Mouse (Mus musculus): ENCODE data around the gene Gm36176. TPM values are rescaled to one million over a fixed set of nuclear protein-coding genes. Genes with fewer than 3 reads are reported as not detected.

The Gm36176 gene
- polyA plus RNA-seq, 1 experiment from 2014 or later: not detected

DNA sequence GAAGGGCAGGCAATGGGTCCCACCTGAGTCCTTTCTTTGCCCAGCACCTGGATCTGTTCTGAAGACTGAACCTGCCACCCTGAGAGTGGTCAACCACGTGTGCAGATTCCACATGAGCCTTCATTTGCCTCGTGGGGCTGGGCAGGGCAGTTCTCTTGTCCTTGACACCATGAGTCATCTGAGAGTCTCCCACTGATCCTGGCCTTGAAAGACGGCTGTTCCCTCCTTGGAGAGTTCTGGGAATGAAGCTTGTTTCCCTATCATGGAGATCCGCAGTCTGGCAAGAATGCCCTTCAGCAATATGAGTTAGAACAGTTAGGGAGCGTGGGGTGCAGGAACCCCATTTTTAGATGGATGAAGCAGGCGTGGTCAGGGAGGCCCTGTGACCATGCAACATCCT lies 7.6 kb upstream of the Gm36176 start:
- Histone ChIP-seq H3K9me3 (peaks cover 12% of the 10 kb centered on the region), H3K36me3 (replicated peaks) (no peaks in the 10 kb centered on the region), H3K27me3 (replicated peaks; ENCODE audit: low read depth, poor library complexity, severe bottlenecking) (no peaks in the 10 kb centered on the region), H3K4me3 (no peak overlapping the region), H3K27ac (replicated peaks) (no peak overlapping the region), H3K4me1 (no peaks in the 10 kb centered on the region)
- 80% methylated on average over 6 of the region's 6 CpGs for WGBS
- DNase-seq (ENCODE audit: low spot score): no peak

GRCm38 (mm10) chr10:77846961-77847360 lies 358 bp downstream of the Gm36176 start:
- WGBS: 16% methylated on average over 2 of the region's 2 CpGs
- H3K27me3 ChIP-seq (replicated peaks; ENCODE audit: low read depth, poor library complexity, severe bottlenecking): no peaks in the 10 kb centered on the region
- no peak overlapping the region for H3K4me3 ChIP-seq
- H3K36me3 ChIP-seq (replicated peaks): no peaks in the 10 kb centered on the region
- no peaks in the 10 kb centered on the region for H3K4me1 ChIP-seq
- H3K27ac ChIP-seq (replicated peaks): no peak overlapping the region
- H3K9me3 ChIP-seq: peaks cover 22% of the 10 kb centered on the region
- no peak for DNase-seq (ENCODE audit: low spot score)

DNA sequence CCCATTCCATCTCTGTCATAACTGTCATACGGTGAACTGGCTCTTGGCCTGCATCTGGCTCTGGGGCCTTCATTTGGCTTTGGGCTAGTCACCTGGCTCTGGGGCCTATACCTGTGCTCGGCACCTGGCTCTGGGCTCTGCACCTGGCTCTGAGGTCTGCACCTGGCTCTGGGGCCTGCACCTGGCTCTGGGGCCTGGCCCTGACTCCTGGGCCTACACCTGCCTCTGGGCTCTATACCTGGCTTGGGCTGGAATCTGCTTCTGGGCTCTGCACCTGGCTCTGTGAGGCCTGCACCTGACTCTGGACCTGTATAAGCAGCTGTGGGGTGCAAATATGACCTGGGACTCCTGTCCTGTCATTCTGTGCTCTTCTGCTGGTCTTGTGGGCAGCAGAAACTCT lies 935 bp downstream of the Gm36176 start:
- no peaks in the 10 kb centered on the region for H3K27me3 ChIP-seq (replicated peaks; ENCODE audit: low read depth, poor library complexity, severe bottlenecking)
- H3K9me3 ChIP-seq: peaks cover 22% of the 10 kb centered on the region
- H3K4me3 ChIP-seq: no peak overlapping the region
- no peak overlapping the region for H3K27ac ChIP-seq (replicated peaks)
- DNase-seq (ENCODE audit: low spot score): no peak
- WGBS: 74% methylated on average over 2 of the region's 2 CpGs
- H3K4me1 ChIP-seq: no peaks in the 10 kb centered on the region
- no peaks in the 10 kb centered on the region for H3K36me3 ChIP-seq (replicated peaks)

GRCm38 (mm10) chr10:77852559-77852958 lies 6.0 kb downstream of the Gm36176 start, which contains the start of gene Gm10318:
Gene Gm10318 (plus strand): TSS chr10:77852859.
- no peak within 1 kb of the TSS; the same call in 1 of the 2 replicates for H3K27ac ChIP-seq (replicated peaks)
- H3K27me3 ChIP-seq (replicated peaks; ENCODE audit: low read depth, poor library complexity, severe bottlenecking): no peaks in the 10 kb centered on the region
- H3K36me3 ChIP-seq (replicated peaks): no peaks in the 10 kb centered on the region
- no peaks in the 10 kb centered on the region for H3K4me1 ChIP-seq
- DNase-seq (ENCODE audit: low spot score): no peak
- H3K9me3 ChIP-seq: peaks cover 6% of the 10 kb centered on the region; the same call in 1 of the 2 replicates
- WGBS: 66% methylated on average over 9 of the region's 9 CpGs
- no peak within 1 kb of the TSS for H3K4me3 ChIP-seq

GRCm38 (mm10) chr10:77861675-77862074 lies 15.1 kb downstream of the Gm36176 start, which contains the start of gene Gm3285:
Gene Gm3285 (plus strand): TSS chr10:77861975.
- no peak for DNase-seq (ENCODE audit: low spot score)
- H3K36me3 ChIP-seq (replicated peaks): no peaks in the 10 kb centered on the region
- no peak within 1 kb of the TSS for H3K4me3 ChIP-seq
- no peaks in the 10 kb centered on the region for H3K27me3 ChIP-seq (replicated peaks; ENCODE audit: low read depth, poor library complexity, severe bottlenecking)
- H3K4me1 ChIP-seq: peaks cover 10% of the 10 kb centered on the region
- WGBS: 46% methylated on average over 7 of the region's 7 CpGs
- H3K9me3 ChIP-seq: no peaks in the 10 kb centered on the region
- H3K27ac ChIP-seq (replicated peaks): no peak within 1 kb of the TSS

DNA sequence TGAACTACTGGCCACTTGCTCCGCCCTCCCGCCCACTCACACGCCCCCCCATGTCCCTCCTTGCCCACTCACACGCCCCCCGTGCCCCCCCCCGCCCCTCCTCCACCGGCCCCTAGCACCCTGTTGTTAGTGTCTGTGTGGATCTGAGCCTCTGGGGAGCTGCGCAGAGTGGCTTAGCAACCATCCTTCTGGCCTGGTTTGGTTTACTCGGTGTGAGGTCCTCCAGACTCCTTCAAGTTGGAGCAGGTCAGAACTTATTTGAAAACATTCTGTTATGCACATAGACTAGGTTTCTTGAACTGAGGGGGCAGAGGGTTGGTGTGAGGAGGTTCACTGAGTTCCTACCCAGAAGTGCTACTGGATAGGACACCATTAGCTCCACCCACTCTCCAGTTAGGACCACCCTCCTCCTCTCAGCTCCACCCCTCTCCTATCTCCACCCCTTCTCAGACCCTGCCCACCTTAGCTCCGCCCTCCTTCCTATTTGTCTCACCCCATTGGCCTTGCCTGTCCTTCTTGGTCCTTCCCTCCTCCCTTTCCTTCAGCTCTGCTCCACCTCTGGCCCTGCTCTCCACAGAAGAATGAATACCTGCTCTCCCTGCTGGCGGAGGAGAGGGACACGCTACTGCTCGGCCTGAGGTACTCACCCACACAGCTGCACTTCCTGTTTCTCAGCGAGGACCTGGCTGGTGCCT lies 17.6 kb downstream of the Gm36176 start:
- DNase-seq (ENCODE audit: low spot score): peak; percentile 71
- 38% methylated on average over 14 of the region's 14 CpGs for whole genome bisulfite sequencing
- Histone ChIP-seq H3K4me3 (peak overlapping the region; percentile 51), H3K9me3 (no peaks in the 10 kb centered on the region), H3K4me1 (peaks cover 10% of the 10 kb centered on the region), H3K27ac (replicated peaks) (peak overlapping the region; percentile 61; the same call in 1 of the 2 replicates), H3K27me3 (replicated peaks; ENCODE audit: low read depth, poor library complexity, severe bottlenecking) (no peaks in the 10 kb centered on the region), H3K36me3 (replicated peaks) (no peaks in the 10 kb centered on the region)

DNA sequence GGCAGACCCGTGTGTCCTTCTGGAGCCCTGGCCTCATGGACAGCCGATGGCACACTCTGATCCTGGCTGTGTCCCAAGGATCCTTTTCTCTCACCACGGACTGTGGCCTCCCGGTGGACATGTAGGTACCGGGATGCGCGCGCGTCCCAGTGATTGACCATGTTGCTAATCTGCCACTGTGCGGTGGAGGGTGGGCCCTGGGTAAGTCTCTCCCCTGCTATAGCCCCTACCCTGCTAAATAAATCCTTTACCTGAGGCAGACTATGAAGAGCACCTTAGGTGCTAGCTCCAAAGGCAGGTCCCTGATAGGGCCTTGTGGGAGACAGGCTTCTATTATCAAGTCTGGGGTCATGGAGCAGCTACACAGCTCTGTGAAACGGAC lies 18.1 kb downstream of the Gm36176 start:
- Histone ChIP-seq H3K27ac (replicated peaks) (peak overlapping the region; percentile 61; the same call in 1 of the 2 replicates), H3K4me1 (peaks cover 10% of the 10 kb centered on the region), H3K36me3 (replicated peaks) (no peaks in the 10 kb centered on the region), H3K4me3 (peak overlapping the region; percentile 51), H3K27me3 (replicated peaks; ENCODE audit: low read depth, poor library complexity, severe bottlenecking) (no peaks in the 10 kb centered on the region), H3K9me3 (no peaks in the 10 kb centered on the region)
- no peak for DNase-seq (ENCODE audit: low spot score)
- 26% methylated on average over 11 of the region's 11 CpGs for WGBS

GRCm38 (mm10) chr10:77867546-77867945 lies 20.9 kb downstream of the Gm36176 start:
- Histone ChIP-seq H3K4me1 (peaks cover 10% of the 10 kb centered on the region), H3K27ac (replicated peaks) (no peak overlapping the region), H3K36me3 (replicated peaks) (no peaks in the 10 kb centered on the region), H3K4me3 (no peak overlapping the region), H3K9me3 (no peaks in the 10 kb centered on the region), H3K27me3 (replicated peaks; ENCODE audit: low read depth, poor library complexity, severe bottlenecking) (no peaks in the 10 kb centered on the region)
- 14% methylated on average over 1 of the region's 1 CpGs for WGBS
- DNase-seq (ENCODE audit: low spot score): peak; percentile 26

GRCm38 (mm10) chr10:77869651-77870050 lies 23.0 kb downstream of the Gm36176 start:
- Histone ChIP-seq H3K27me3 (replicated peaks; ENCODE audit: low read depth, poor library complexity, severe bottlenecking) (no peaks in the 10 kb centered on the region), H3K9me3 (no peaks in the 10 kb centered on the region), H3K4me3 (no peak overlapping the region), H3K36me3 (replicated peaks) (no peaks in the 10 kb centered on the region), H3K4me1 (peaks cover 6% of the 10 kb centered on the region), H3K27ac (replicated peaks) (no peak overlapping the region)
- no peak for DNase-seq (ENCODE audit: low spot score)
- WGBS: 90% methylated on average over 7 of the region's 7 CpGs

DNA sequence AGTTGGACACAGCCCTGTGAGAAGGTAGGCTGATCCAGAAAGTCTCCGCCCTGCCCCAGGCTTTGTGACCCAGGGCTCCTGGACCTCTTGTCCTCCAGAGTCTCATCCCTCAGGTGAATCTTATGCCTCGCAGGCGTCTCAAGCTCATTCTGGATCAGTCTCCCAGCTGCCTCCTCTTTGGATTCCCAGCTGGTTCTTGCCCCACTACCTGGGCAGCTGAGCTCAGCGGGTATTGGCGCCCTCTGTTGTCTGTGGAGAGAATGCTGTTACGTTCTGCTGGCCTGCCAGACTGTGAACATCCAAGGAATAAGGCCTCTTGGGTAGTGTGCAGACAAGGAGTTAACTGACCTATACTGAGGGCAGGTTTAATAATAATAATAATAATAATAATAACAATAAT lies 32.4 kb downstream of the Gm36176 start:
- Histone ChIP-seq H3K9me3 (no peaks in the 10 kb centered on the region), H3K27ac (replicated peaks) (no peak overlapping the region), H3K4me1 (peaks cover 4% of the 10 kb centered on the region; the same call in 1 of the 2 replicates), H3K4me3 (no peak overlapping the region), H3K36me3 (replicated peaks) (no peaks in the 10 kb centered on the region), H3K27me3 (replicated peaks; ENCODE audit: low read depth, poor library complexity, severe bottlenecking) (no peaks in the 10 kb centered on the region)
- 63% methylated on average over 6 of the region's 6 CpGs for WGBS
- DNase-seq (ENCODE audit: low spot score): peak; percentile 15

GRCm38 (mm10) chr10:77880305-77880704 lies 33.7 kb downstream of the Gm36176 start:
- Histone ChIP-seq H3K4me3 (no peak overlapping the region), H3K27ac (replicated peaks) (no peak overlapping the region), H3K9me3 (no peaks in the 10 kb centered on the region), H3K36me3 (replicated peaks) (no peaks in the 10 kb centered on the region), H3K27me3 (replicated peaks; ENCODE audit: low read depth, poor library complexity, severe bottlenecking) (no peaks in the 10 kb centered on the region), H3K4me1 (peaks cover 4% of the 10 kb centered on the region; the same call in 1 of the 2 replicates)
- 79% methylated on average over 3 of the region's 3 CpGs for WGBS
- DNase-seq (ENCODE audit: low spot score): no peak

- WGBS: 83% methylated on average over 5 of the region's 5 CpGs
- no peak overlapping the region for H3K27ac ChIP-seq (replicated peaks)
Measured at GRCm38 (mm10) chr10:77882553-77882952, 36.0 kb downstream of the Gm36176 start.

GRCm38 (mm10) chr10:77886007-77886747 lies 39.6 kb downstream of the Gm36176 start:
- H3K4me1 ChIP-seq: no peaks in the 10 kb centered on the region
- DNase-seq (ENCODE audit: low spot score): peak; percentile 48
- H3K9me3 ChIP-seq: peaks cover 7% of the 10 kb centered on the region; the same call in 1 of the 2 replicates
- H3K27me3 ChIP-seq (replicated peaks; ENCODE audit: low read depth, poor library complexity, severe bottlenecking): no peaks in the 10 kb centered on the region
- H3K27ac ChIP-seq (replicated peaks): no peak overlapping the region
- whole genome bisulfite sequencing: 58% methylated on average over 12 of the region's 12 CpGs
- H3K36me3 ChIP-seq (replicated peaks): no peaks in the 10 kb centered on the region
- no peak overlapping the region for H3K4me3 ChIP-seq

More at GRCm38 (mm10) chr10:77882553-77882952, 36.0 kb downstream of the Gm36176 start:
- no peak overlapping the region for H3K4me3 ChIP-seq
- no peak for DNase-seq (ENCODE audit: low spot score)
- no peaks in the 10 kb centered on the region for H3K36me3 ChIP-seq (replicated peaks)
- no peaks in the 10 kb centered on the region for H3K27me3 ChIP-seq (replicated peaks; ENCODE audit: low read depth, poor library complexity, severe bottlenecking)
- H3K9me3 ChIP-seq: no peaks in the 10 kb centered on the region
- no peaks in the 10 kb centered on the region for H3K4me1 ChIP-seq
